Mouse (Mus musculus): ENCODE data around the gene Gna11. TPM values are rescaled to one million over a fixed set of nuclear protein-coding genes. Genes with fewer than 3 reads are reported as not detected.

Gene Gna11
- polyA plus RNA-seq, 1 experiment from 2014 or later = 88.2 TPM

DNA sequence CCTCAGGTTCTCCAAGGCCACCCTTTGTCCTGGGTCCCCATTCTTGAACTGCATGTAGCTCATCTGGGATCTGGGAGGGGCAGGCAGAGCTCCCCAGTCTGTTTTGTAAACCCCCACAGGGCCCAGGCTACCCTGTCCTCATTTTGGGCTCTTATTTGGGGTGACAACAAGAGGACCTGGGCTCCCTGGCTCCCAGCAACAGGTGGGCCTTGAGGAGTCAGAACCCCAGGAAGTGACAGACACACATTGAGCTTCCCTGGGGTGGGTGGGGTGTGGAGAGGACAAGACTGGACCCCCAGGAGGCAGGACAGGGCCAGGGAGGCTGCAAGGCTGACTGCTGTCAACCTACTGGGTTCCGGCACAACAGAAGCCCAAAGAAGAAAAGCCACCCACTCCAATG is 1.4 kb downstream of the Gna11 start:
- 78% methylated on average over 1 of the region's 1 CpGs for WGBS
- H3K9ac ChIP-seq = peak overlapping the region; percentile 94
- H3K4me1 ChIP-seq (ENCODE audit: insufficient read depth) = 0 out of 2 replicates have a peak, but pooled peaks cover 8% of the 10 kb centered on the region
- no peak overlapping the region for H3K27ac ChIP-seq (ENCODE audit: low read depth)
- no peak for TF ChIP-seq CTCF (IDR thresholded peaks at IDR 0.05; ENCODE audit: low read depth)
- H3K36me3 ChIP-seq (ENCODE audit: insufficient read depth) = peaks cover 15% of the 10 kb centered on the region
- H3K4me3 ChIP-seq (ENCODE audit: low read depth, low read length) = peak overlapping the region; percentile 94
- ATAC-seq (ENCODE audit: insufficient read depth) (no peak), DNase-seq (no peak)
- H3K4me2 ChIP-seq = peak overlapping the region; percentile 97
- H3K9me3 ChIP-seq (ENCODE audit: low read depth, low read length) = no peaks in the 10 kb centered on the region
- no peaks in the 10 kb centered on the region for H3K27me3 ChIP-seq (ENCODE audit: insufficient read depth, low read length)

DNA sequence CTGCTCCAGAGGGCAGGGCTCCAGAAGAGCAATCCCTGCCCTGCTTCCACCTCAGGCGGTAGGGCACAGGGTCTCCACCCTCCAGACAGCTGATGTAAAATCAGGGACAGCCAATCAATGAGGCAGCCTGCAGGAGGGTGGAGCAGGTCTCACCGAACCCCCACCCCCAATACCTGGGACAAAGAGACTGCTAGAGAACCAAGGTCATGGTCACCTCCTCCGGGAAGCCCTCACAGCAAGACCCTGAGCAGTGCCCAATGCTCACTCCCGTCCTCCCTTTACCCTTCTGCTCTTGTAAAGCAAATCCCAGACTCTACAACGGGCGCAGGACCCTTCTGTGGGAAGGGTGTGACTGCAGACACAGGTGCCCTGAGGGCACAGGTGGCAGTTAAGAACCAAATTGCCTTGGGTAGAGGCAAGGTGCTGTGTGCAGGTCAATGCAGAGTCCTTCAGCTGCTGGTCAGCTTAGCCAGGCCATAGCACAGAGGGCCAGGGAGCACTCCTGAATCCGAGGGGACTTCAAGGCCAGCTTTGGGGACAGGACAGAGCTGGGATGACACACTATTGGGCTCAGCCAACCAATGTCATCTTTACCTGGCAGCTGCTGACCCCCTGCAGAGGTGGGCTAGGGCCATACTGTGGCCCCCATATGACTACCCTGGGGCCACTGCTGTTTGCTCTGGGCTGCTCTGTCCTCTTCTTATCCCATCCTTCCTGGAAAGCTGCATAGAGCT is 2.1 kb downstream of the Gna11 start:
- 0 out of 2 replicates have a peak, but pooled peaks cover 8% of the 10 kb centered on the region for H3K4me1 ChIP-seq (ENCODE audit: insufficient read depth)
- 73% methylated on average over 7 of the region's 7 CpGs for WGBS
- no peak overlapping the region for H3K27ac ChIP-seq (ENCODE audit: low read depth)
- peaks cover 15% of the 10 kb centered on the region for H3K36me3 ChIP-seq (ENCODE audit: insufficient read depth)
- TF ChIP-seq CTCF (IDR thresholded peaks at IDR 0.05; ENCODE audit: low read depth) = no peak
- H3K9me3 ChIP-seq (ENCODE audit: low read depth, low read length) = no peaks in the 10 kb centered on the region
- no peaks in the 10 kb centered on the region for H3K27me3 ChIP-seq (ENCODE audit: insufficient read depth, low read length)
- DNase-seq = no peak
- ATAC-seq (ENCODE audit: insufficient read depth) = no peak
- H3K9ac ChIP-seq = peak overlapping the region; percentile 94
- H3K4me2 ChIP-seq = peak overlapping the region; percentile 97
- peak overlapping the region; percentile 94; the same call in 1 of the 2 replicates for H3K4me3 ChIP-seq (ENCODE audit: low read depth, low read length)

DNA sequence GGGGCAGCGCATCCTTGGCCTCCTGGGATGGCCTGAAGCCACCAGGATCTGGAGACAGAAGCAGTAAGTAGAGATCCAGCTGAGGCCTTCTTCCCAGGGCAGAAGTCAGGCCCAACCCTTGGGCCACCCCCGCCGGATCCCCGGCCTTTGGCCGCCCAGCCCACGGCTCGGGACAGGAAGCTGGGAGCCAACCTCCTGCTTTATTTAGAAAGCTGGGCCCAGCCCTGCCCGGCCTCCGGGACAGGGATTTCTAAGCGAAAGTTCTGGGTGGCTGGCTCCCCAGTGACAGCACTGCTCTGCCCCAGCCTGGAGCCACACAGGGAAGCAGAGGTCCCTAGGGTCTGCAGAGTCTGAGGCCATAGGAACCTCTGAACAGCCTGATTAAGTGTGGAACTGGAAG is 3.2 kb downstream of the Gna11 start:
- ATAC-seq (ENCODE audit: insufficient read depth) (no peak), DNase-seq (peak; percentile 29)
- Histone ChIP-seq H3K4me1 (ENCODE audit: insufficient read depth) (0 out of 2 replicates have a peak, but pooled peaks cover 8% of the 10 kb centered on the region), H3K36me3 (ENCODE audit: insufficient read depth) (peaks cover 15% of the 10 kb centered on the region), H3K4me2 (peak overlapping the region; percentile 27; the same call in 1 of the 2 replicates), H3K27ac (ENCODE audit: low read depth) (no peak overlapping the region; the same call in 1 of the 2 replicates), H3K27me3 (ENCODE audit: insufficient read depth, low read length) (no peaks in the 10 kb centered on the region), H3K9me3 (ENCODE audit: low read depth, low read length) (no peaks in the 10 kb centered on the region), H3K9ac (peak overlapping the region; percentile 32), H3K4me3 (ENCODE audit: low read depth, low read length) (no peak overlapping the region)
- TF ChIP-seq CTCF (IDR thresholded peaks at IDR 0.05; ENCODE audit: low read depth) = no peak
- 50% methylated on average over 10 of the region's 10 CpGs for WGBS

DNA sequence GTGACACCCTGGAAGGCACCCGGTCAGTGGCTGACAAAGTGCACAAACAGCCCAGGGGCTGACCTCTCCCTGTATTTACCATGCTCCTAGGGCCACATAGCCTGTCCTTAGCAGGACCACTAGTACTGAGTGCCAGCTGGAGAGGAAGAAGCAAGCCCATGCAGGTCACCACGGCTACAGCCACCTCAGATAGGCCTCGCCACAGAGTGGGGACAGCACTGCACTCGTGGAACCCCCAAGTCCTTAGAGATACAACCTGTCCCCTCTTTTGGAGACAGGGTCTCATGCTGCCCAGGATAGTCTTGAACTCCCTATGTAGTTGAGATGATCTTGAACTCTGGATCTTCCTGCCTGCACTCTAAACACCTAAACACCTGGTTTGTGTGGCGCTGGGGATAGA is 3.6 kb downstream of the Gna11 start:
- peak overlapping the region; percentile 32; the same call in 1 of the 2 replicates for H3K9ac ChIP-seq
- H3K4me2 ChIP-seq = no peak overlapping the region

DNA sequence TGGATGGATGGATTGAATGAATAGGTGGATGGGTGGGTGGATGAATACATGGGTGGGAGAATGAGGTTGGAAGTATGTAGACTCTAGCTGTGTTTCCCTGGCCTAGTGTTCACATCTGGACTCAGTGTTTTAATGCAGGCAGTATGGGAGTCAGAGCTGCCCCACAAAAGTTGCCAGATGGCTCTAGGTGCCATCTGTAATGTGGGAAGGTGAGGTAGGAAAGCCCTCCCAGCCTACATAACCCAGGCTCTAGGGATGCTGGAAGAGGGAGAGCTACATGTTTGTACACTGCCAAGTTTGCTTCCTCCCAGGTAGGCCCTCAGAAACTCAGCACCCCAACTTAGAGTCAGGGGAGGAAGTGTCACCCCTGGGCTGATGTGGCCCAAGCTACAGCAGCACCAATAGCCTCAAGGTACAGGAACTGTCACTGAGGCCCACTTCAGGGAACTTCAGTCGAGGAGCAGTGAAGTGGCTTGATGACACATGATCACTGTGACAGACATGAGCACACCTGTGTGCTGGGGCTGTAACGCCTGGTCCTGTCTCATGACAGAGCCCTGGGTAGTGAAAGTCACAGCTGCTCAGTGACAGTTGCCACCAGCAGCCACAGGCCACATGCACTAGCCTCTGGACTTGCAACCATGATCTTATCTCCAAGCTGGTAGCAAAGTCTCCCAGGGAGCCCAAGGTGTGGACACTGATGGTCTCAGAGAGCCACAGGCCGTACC is 6.5 kb downstream of the Gna11 start:
- H3K27ac ChIP-seq (ENCODE audit: low read depth) = no peak overlapping the region
- WGBS = 79% methylated on average over 3 of the region's 3 CpGs
- no peak overlapping the region for H3K4me3 ChIP-seq (ENCODE audit: low read depth, low read length)
- no peaks in the 10 kb centered on the region for H3K27me3 ChIP-seq (ENCODE audit: insufficient read depth, low read length)
- no peak overlapping the region for H3K4me2 ChIP-seq
- H3K4me1 ChIP-seq (ENCODE audit: insufficient read depth) = 0 out of 2 replicates have a peak, but pooled peaks cover 8% of the 10 kb centered on the region
- no peak for TF ChIP-seq CTCF (IDR thresholded peaks at IDR 0.05; ENCODE audit: low read depth)
- H3K9me3 ChIP-seq (ENCODE audit: low read depth, low read length) = no peaks in the 10 kb centered on the region
- no peak for ATAC-seq (ENCODE audit: insufficient read depth)
- no peak overlapping the region for H3K9ac ChIP-seq
- H3K36me3 ChIP-seq (ENCODE audit: insufficient read depth) = peaks cover 31% of the 10 kb centered on the region
- DNase-seq = no peak

More for the DNA sequence above, 3.6 kb downstream of the Gna11 start:
- 72% methylated on average over 5 of the region's 5 CpGs for WGBS
- TF ChIP-seq CTCF (IDR thresholded peaks at IDR 0.05; ENCODE audit: low read depth) = no peak
- no peak for DNase-seq
- Histone ChIP-seq H3K27ac (ENCODE audit: low read depth) (no peak overlapping the region; the same call in 1 of the 2 replicates), H3K9me3 (ENCODE audit: low read depth, low read length) (no peaks in the 10 kb centered on the region), H3K36me3 (ENCODE audit: insufficient read depth) (peaks cover 15% of the 10 kb centered on the region), H3K4me3 (ENCODE audit: low read depth, low read length) (no peak overlapping the region), H3K27me3 (ENCODE audit: insufficient read depth, low read length) (no peaks in the 10 kb centered on the region), H3K4me1 (ENCODE audit: insufficient read depth) (0 out of 2 replicates have a peak, but pooled peaks cover 8% of the 10 kb centered on the region)
- no peak for ATAC-seq (ENCODE audit: insufficient read depth)

DNA sequence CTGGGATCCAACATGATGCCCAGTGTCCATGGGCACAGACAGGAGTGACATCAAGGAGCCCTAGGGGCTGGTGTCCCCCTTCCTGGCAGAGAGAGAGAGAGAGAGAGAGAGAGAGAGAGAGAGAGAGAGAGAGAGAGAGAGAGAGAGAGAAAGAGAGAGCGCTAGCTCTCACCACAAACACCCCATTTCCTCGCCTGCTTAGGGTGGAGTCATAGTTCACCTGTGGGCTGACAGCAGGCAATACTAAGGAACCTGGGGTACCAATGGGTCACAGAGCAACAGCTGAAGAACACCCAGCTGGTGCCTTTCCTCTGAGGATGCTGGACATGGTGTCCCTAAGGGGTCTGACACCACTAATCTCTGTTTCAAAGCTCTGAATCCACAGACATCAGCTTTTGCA is 7.6 kb downstream of the Gna11 start:
- no peak overlapping the region for H3K27ac ChIP-seq (ENCODE audit: low read depth)
- H3K36me3 ChIP-seq (ENCODE audit: insufficient read depth) = peaks cover 35% of the 10 kb centered on the region
- H3K4me1 ChIP-seq (ENCODE audit: insufficient read depth) = no peaks in the 10 kb centered on the region
- no peak overlapping the region for H3K4me3 ChIP-seq (ENCODE audit: low read depth, low read length)
- H3K9me3 ChIP-seq (ENCODE audit: low read depth, low read length) = no peaks in the 10 kb centered on the region
- H3K9ac ChIP-seq = no peak overlapping the region
- ATAC-seq (ENCODE audit: insufficient read depth) (no peak), DNase-seq (no peak)
- WGBS = 95% methylated on average over 2 of the region's 2 CpGs
- no peak for TF ChIP-seq CTCF (IDR thresholded peaks at IDR 0.05; ENCODE audit: low read depth)
- H3K27me3 ChIP-seq (ENCODE audit: insufficient read depth, low read length) = no peaks in the 10 kb centered on the region
- H3K4me2 ChIP-seq = no peak overlapping the region

DNA sequence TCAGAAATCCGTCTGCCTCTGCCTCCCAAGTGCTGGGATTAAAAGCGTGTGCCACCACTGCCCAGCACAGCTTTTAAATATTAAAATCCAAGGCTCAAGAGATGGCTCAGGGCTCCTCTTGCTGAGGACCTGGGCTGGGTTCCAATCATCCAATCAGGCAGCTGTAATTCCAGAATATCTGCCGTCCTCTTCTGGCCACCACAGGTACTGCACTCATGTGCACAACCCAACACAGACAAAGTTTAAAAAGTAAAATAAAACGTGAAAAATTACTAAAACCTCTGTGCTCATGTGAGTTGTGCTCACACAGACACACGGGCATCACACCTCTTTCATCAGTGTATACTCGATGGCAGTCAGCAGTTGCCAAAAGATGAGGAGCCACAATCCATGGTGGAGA is 8.3 kb downstream of the Gna11 start:
- no peaks in the 10 kb centered on the region for H3K4me1 ChIP-seq (ENCODE audit: insufficient read depth)
- H3K27me3 ChIP-seq (ENCODE audit: insufficient read depth, low read length) = no peaks in the 10 kb centered on the region
- DNase-seq (peak; percentile 22), ATAC-seq (ENCODE audit: insufficient read depth) (no peak)
- H3K27ac ChIP-seq (ENCODE audit: low read depth) = no peak overlapping the region
- H3K9ac ChIP-seq = no peak overlapping the region
- peaks cover 40% of the 10 kb centered on the region for H3K36me3 ChIP-seq (ENCODE audit: insufficient read depth)
- no peaks in the 10 kb centered on the region for H3K9me3 ChIP-seq (ENCODE audit: low read depth, low read length)
- H3K4me2 ChIP-seq = no peak overlapping the region
- WGBS = 79% methylated on average over 6 of the region's 6 CpGs
- TF ChIP-seq CTCF (IDR thresholded peaks at IDR 0.05; ENCODE audit: low read depth) = peak; percentile 73
- no peak overlapping the region for H3K4me3 ChIP-seq (ENCODE audit: low read depth, low read length)
